Mouse (Mus musculus) heart, postnatal 4 days (tissue): Measurements from ENCODE around the gene Krt31. TPM values are rescaled to one million over a fixed set of nuclear protein-coding genes. Genes with fewer than 3 reads are reported as not detected.

Experiments
- DNase-seq: peaks from one replicate; pipeline ENCODE4 v3.0.0; 2021
- total RNA-seq, 2 experiments: library from RNA; stranded (reverse); gene quantifications; 2 replicates each; pipeline ENCODE4 v1.2.3; 2021

Krt31 gene
- total RNA-seq, 2 experiments from 2014 or later: not detected

DNA sequence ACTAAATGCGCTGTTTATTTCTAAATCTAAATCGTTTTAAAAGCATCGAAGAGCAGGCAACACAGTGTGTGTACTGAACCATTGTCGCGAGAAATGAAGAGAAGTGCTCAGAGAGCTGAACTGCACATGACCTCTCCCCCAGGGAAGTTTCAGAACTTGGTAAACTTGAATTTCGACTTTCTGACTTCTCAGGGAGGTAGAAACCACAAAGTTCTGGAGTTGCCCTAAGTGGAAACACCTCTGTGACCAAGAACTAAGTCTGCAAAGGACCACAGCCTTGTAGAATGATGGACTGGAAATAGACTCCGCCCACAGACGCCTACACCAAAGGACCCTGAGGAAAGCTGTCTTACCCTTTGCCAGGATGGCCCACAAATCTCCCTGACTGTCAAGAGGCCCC, 44.4 kb downstream of the Krt31 start:
- no peak for DNase-seq

DNA sequence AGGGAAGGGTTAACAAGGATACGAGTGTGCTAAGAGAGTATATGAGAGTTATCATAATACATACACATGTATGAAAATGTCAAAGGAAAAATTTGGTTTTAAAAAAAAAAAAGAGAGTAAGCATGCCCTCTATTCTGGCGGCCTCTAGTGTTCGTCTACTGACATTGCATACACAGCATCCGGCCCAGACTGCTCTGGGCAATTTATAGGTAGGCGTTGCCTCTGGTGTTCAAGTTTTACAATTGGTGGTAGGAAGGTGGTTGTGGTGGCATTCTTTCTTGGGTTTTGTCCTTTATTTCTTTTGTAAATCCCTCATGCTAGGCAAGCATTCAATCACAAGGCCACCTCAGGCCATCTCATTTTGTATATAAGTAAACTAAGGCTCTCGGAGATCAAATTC, 45.5 kb downstream of the Krt31 start:
- DNase-seq: peak; percentile 60

GRCm38 (mm10) chr11:99999091-99999490, 51.3 kb downstream of the Krt31 start:
- no peak for DNase-seq

Other genes starting within 250 kb of the Krt31 start
- not detected for gene Gm11554, start 246.1 kb downstream of the Krt31 start, total RNA-seq
- not detected for gene Krtap4-13, start 240.7 kb downstream of the Krt31 start, total RNA-seq
- not detected for gene Gm11564, start 234.9 kb downstream of the Krt31 start, total RNA-seq
- gene 2300003K06Rik, start 212.5 kb downstream of the Krt31 start, total RNA-seq: not detected
- not detected for gene Krtap4-16, start 198.9 kb downstream of the Krt31 start, total RNA-seq
- not detected for gene Gm11568, start 192.6 kb downstream of the Krt31 start, total RNA-seq
- gene Gm11559, start 186.1 kb downstream of the Krt31 start, total RNA-seq: not detected
- not detected for gene Krtap9-1, start 177.2 kb downstream of the Krt31 start, total RNA-seq
- not detected for gene Gm11567, start 171.4 kb downstream of the Krt31 start, total RNA-seq
- not detected for gene Krtap31-1, start 142.6 kb downstream of the Krt31 start, total RNA-seq
- not detected for gene Gm11565, start 135.8 kb downstream of the Krt31 start, total RNA-seq
- not detected for gene Krtap31-2, start 114.3 kb downstream of the Krt31 start, total RNA-seq
- not detected for gene Krtap9-5, start 102.1 kb downstream of the Krt31 start, total RNA-seq
- not detected for gene Krtap29-1, start 71.5 kb downstream of the Krt31 start, total RNA-seq
- gene Krtap16-1, start 64.0 kb downstream of the Krt31 start, total RNA-seq: not detected
- gene Krtap17-1, start 56.6 kb downstream of the Krt31 start, total RNA-seq: not detected
- not detected for gene Krt33a, start 34.3 kb downstream of the Krt31 start, total RNA-seq
- gene Krt33b, start 20.7 kb downstream of the Krt31 start, total RNA-seq: not detected
- not detected for gene Krt34, start 9.0 kb downstream of the Krt31 start, total RNA-seq
- not detected for gene Krt32, start 37.7 kb upstream of the Krt31 start, total RNA-seq
- not detected for gene Krt35, start 45.7 kb upstream of the Krt31 start, total RNA-seq
- not detected for gene Krt36, start 55.1 kb upstream of the Krt31 start, total RNA-seq
- not detected for gene Krt13, start 71.0 kb upstream of the Krt31 start, total RNA-seq
- gene Krt15, start 85.4 kb upstream of the Krt31 start, total RNA-seq: under 1 TPM in 1 of 2 experiments, not detected in 1; 0.17 TPM
- 10 to 100 TPM; 16.1 to 21.1 TPM for gene Krt19, start 98.1 kb upstream of the Krt31 start, total RNA-seq
- gene Krt9, start 142.7 kb upstream of the Krt31 start, total RNA-seq: not detected
- 1 to 10 TPM; 1.6 to 2.9 TPM for gene Krt14, start 157.0 kb upstream of the Krt31 start, total RNA-seq
- not detected for gene Krt16, start 198.4 kb upstream of the Krt31 start, total RNA-seq
- under 1 TPM in 1 of 2 experiments, not detected in 1; 0.29 TPM for gene Krt17, start 210.5 kb upstream of the Krt31 start, total RNA-seq
- not detected for gene Krt42, start 219.3 kb upstream of the Krt31 start, total RNA-seq